Mouse (Mus musculus) bone marrow, adult 2 months (tissue): ENCODE data around the gene Aspscr1.

ENCODE experiments used
- CTCF ChIP-seq: fragments of 200-500 bp; IDR thresholded peaks from 2 replicates; pipeline ENCODE4 v1.5.1; 2011; ENCODE audit warnings: low read length, control low read depth; ENCODE audit not compliant: control insufficient read depth, insufficient read depth
- POLR2A ChIP-seq: fragments of 200-500 bp; IDR thresholded peaks from 2 replicates; pipeline ENCODE4 v1.6.1; 2011; ENCODE audit warnings: low read depth, mild to moderate bottlenecking, control low read depth, low read length, borderline replicate concordance; ENCODE audit not compliant: control insufficient read depth

DNA sequence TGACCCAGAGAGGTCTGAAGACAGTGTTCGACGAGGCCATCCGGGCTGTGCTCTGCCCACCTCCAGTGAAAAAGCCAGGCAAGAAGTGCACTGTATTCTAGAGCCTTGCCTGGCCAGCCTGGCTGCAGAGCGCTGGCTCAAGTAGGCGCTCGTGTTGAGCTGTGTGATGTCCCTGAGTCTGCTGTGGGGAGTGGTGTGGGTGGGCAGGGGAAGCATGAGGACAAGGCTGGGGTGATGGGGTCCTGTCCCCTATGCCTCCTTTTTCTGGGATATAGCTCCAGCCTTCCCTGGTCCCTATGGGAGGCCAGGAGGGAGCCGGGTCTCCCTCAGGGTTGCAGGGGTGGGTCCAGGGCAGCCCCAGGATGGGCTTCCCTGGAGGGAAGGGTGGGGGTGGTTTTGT is 50.7 kb downstream of the Aspscr1 start:
- TF ChIP-seq POLR2A, result no peak
- TF ChIP-seq CTCF, result no peak
